Mouse (Mus musculus): ENCODE data around the gene Itgb1bp2.

GRCm38 (mm10) chrX:101429142-101429949, 19.5 kb upstream of the Itgb1bp2 start, which contains the start of gene Nono:
- TF ChIP-seq CTCF (IDR thresholded peaks at IDR 0.05; ENCODE audit: borderline replicate concordance, insufficient read depth, low read depth, low read length) (no peak), POLR2A (IDR thresholded peaks at IDR 0.05; ENCODE audit: borderline replicate concordance, insufficient read depth, low read length) (peak; percentile 52; the same call in 1 of the 2 replicates)
